ENCODE assay signal across 11 mouse cellular contexts in genomic region chr11:85713814-85714208, GRCm38 (mm10).
DNase-seq lines count a peak whose midpoint lies in the region; ATAC-seq lines count a peak whose summit lies in the region.
"Had no signal": no experiment of that assay in that cellular context is flagged by ENCODE, and none has a peak within 500 bp of the region (broad histone marks: within the 10 kb centered on the region; RNA-seq: fewer than 3 reads in every experiment).

No protein-coding gene starts in this region.

- no peak for ATAC-seq in heart, embryonic 12.5 days (ENCODE audit: insufficient number of reproducible peaks, low FRiP score)
- ATAC-seq in lung, embryonic 16.5 days (ENCODE audit: low read depth): peak; percentile 53
- no peak; the same call in 1 of the 2 replicates for ATAC-seq in hindbrain, embryonic 16.5 days
- no peak for ATAC-seq in stomach, embryonic 15.5 days (ENCODE audit: insufficient read depth, low FRiP score, low read depth)
- ATAC-seq: activated CD4-positive, CD25-positive, alpha-beta regulatory T cell, adult 4 months; CD4-positive, CD25-positive, alpha-beta regulatory T cell, adult 4 months had no signal

- peaks cover 22% of the 10 kb centered on the region; the same call in 1 of the 2 replicates for H3K27me3 ChIP-seq in heart, embryonic 12.5 days (replicated peaks)
- H3K27me3 ChIP-seq in lung, embryonic 16.5 days (ENCODE audit: control insufficient read depth, insufficient read depth, low read depth, low read length): no peaks in the 10 kb centered on the region
- H3K27me3 ChIP-seq in hindbrain, embryonic 16.5 days (replicated peaks; ENCODE audit: control insufficient read depth, insufficient read depth, low read length): 0 out of 2 replicates have a peak, but pooled peaks cover 2% of the 10 kb centered on the region
- H3K27me3 ChIP-seq in stomach, embryonic 15.5 days (replicated peaks): peaks cover 8% of the 10 kb centered on the region; the same call in 1 of the 2 replicates

- no peak for DNase-seq in heart, postnatal 14 days
- no peak for DNase-seq in lung, postnatal 4 days
- DNase-seq in cerebellum, postnatal 10 days: no peak
- DNase-seq in cerebellum, postnatal 36 days: no peak

- WGBS in heart, embryonic 12.5 days: 35% methylated on average over 2 of the region's 2 CpGs
- WGBS in lung, embryonic 16.5 days: 12% methylated on average over 2 of the region's 2 CpGs
- WGBS in hindbrain, embryonic 16.5 days: 17% methylated on average over 2 of the region's 2 CpGs
- WGBS in stomach, embryonic 15.5 days: 32% methylated on average over 2 of the region's 2 CpGs

- H3K9me3 ChIP-seq in heart, embryonic 12.5 days (replicated peaks): no peaks in the 10 kb centered on the region
- H3K9me3 ChIP-seq in lung, embryonic 16.5 days (ENCODE audit: control insufficient read depth, low read length): no peaks in the 10 kb centered on the region
- H3K9me3 ChIP-seq in hindbrain, embryonic 16.5 days (ENCODE audit: control insufficient read depth, low read length): no peaks in the 10 kb centered on the region
- no peaks in the 10 kb centered on the region for H3K9me3 ChIP-seq in stomach, embryonic 15.5 days
- H3K9me3 ChIP-seq: midbrain, embryonic 12.5 days had no signal

- no peak overlapping the region for H3K9ac ChIP-seq in heart, embryonic 12.5 days
- peak overlapping the region; percentile 44; the same call in 1 of the 2 replicates for H3K9ac ChIP-seq in lung, embryonic 16.5 days (ENCODE audit: low read length)
- H3K9ac ChIP-seq in hindbrain, embryonic 16.5 days (ENCODE audit: low read depth, low read length): no peak overlapping the region
- no peak overlapping the region for H3K9ac ChIP-seq in stomach, embryonic 15.5 days
- H3K9ac ChIP-seq: midbrain, embryonic 12.5 days had no signal

- H3K4me3 ChIP-seq in heart, embryonic 12.5 days: no peak overlapping the region
- no peak overlapping the region for H3K4me3 ChIP-seq in lung, embryonic 16.5 days (ENCODE audit: low read length)
- H3K4me3 ChIP-seq in hindbrain, embryonic 16.5 days (ENCODE audit: low read length): no peak overlapping the region
- H3K4me3 ChIP-seq in stomach, embryonic 15.5 days (replicated peaks): no peak overlapping the region
- H3K4me3 ChIP-seq: midbrain, embryonic 12.5 days had no signal

- peak overlapping the region; percentile 35 for H3K4me2 ChIP-seq in heart, embryonic 12.5 days
- peak overlapping the region; percentile 23 for H3K4me2 ChIP-seq in lung, embryonic 16.5 days (ENCODE audit: low read depth, low read length)
- peak overlapping the region; percentile 27; the same call in 1 of the 2 replicates for H3K4me2 ChIP-seq in hindbrain, embryonic 16.5 days (ENCODE audit: low read length)
- peak overlapping the region; percentile 33; the same call in 1 of the 2 replicates for H3K4me2 ChIP-seq in stomach, embryonic 15.5 days

- H3K27ac ChIP-seq in heart, embryonic 12.5 days (ENCODE audit: poor library complexity, severe bottlenecking): no peak overlapping the region
- peak overlapping the region; percentile 96 for H3K27ac ChIP-seq in lung, embryonic 16.5 days (ENCODE audit: low read length)
- H3K27ac ChIP-seq in hindbrain, embryonic 16.5 days (ENCODE audit: low read depth, low read length): no peak overlapping the region
- H3K27ac ChIP-seq in stomach, embryonic 15.5 days: peak overlapping the region; percentile 44; the same call in 1 of the 2 replicates
- H3K27ac ChIP-seq: midbrain, embryonic 12.5 days had no signal

- intact Hi-C loops in heart, postnatal 14 days (cut with DNase I): no loop called here

- no peaks in the 10 kb centered on the region for H3K36me3 ChIP-seq in heart, embryonic 12.5 days
- H3K36me3 ChIP-seq in lung, embryonic 16.5 days (ENCODE audit: control insufficient read depth, insufficient read depth, low read length): no peaks in the 10 kb centered on the region
- H3K36me3 ChIP-seq in hindbrain, embryonic 16.5 days (ENCODE audit: control insufficient read depth, insufficient read depth, low read length): no peaks in the 10 kb centered on the region
- no peaks in the 10 kb centered on the region for H3K36me3 ChIP-seq in stomach, embryonic 15.5 days
- H3K36me3 ChIP-seq: midbrain, embryonic 12.5 days had no signal

- H3K4me1 ChIP-seq in heart, embryonic 12.5 days (replicated peaks): peaks cover 12% of the 10 kb centered on the region
- H3K4me1 ChIP-seq in lung, embryonic 16.5 days (replicated peaks; ENCODE audit: control insufficient read depth, insufficient read depth, low read length): peaks cover 31% of the 10 kb centered on the region
- H3K4me1 ChIP-seq in hindbrain, embryonic 16.5 days (ENCODE audit: control insufficient read depth, insufficient read depth, low read depth, low read length): peaks cover 13% of the 10 kb centered on the region
- peaks cover 17% of the 10 kb centered on the region for H3K4me1 ChIP-seq in stomach, embryonic 15.5 days

Comparison
In these comparisons a context has a peak if more than half of its experiments do, and no peak if none do; other contexts are left out.
1. H3K27ac ChIP-seq: peak in lung, embryonic 16.5 days (single experiment) and stomach, embryonic 15.5 days (single experiment); none in heart, embryonic 12.5 days (single experiment) and hindbrain, embryonic 16.5 days (single experiment).
2. Peak in every context shown above with its lines, with median percentiles within 50 percentile points of each other: H3K4me2 ChIP-seq.